Mouse (Mus musculus) liver, adult (tissue): ENCODE results near the gene Ahnak2.

Experiments
- GATA4 ChIP-seq: IDR thresholded peaks from 2 replicates; pipeline ENCODE4 v1.6.1; 2014; ENCODE audit warnings: mild to moderate bottlenecking, low read length; ENCODE audit not compliant: insufficient replicate concordance

The Ahnak2 gene

GRCm38 (mm10) chr12:112823221-112823620 is 20.8 kb upstream of the Ahnak2 start:
- no peak for TF ChIP-seq GATA4

- TF ChIP-seq GATA4 = no peak
Measured at GRCm38 (mm10) chr12:112822676-112823075, 20.2 kb upstream of the Ahnak2 start.

GRCm38 (mm10) chr12:112821974-112822373 is 19.5 kb upstream of the Ahnak2 start:
- TF ChIP-seq GATA4 = no peak

- no peak for TF ChIP-seq GATA4
Measured at GRCm38 (mm10) chr12:112821216-112821615, 18.8 kb upstream of the Ahnak2 start.

GRCm38 (mm10) chr12:112820401-112820999 is 18.0 kb upstream of the Ahnak2 start:
- TF ChIP-seq GATA4 = no peak

GRCm38 (mm10) chr12:112819057-112819662 is 16.7 kb upstream of the Ahnak2 start:
- no peak for TF ChIP-seq GATA4

- TF ChIP-seq GATA4 = no peak
Measured at GRCm38 (mm10) chr12:112816294-112816693, 13.8 kb upstream of the Ahnak2 start.

- TF ChIP-seq GATA4 = no peak
Measured at GRCm38 (mm10) chr12:112814682-112815470, 12.4 kb upstream of the Ahnak2 start.

- no peak for TF ChIP-seq GATA4
Measured at GRCm38 (mm10) chr12:112813370-112813769, 10.9 kb upstream of the Ahnak2 start.

- no peak for TF ChIP-seq GATA4
Measured at GRCm38 (mm10) chr12:112810092-112810885, 7.8 kb upstream of the Ahnak2 start.

GRCm38 (mm10) chr12:112809641-112810040 is 7.2 kb upstream of the Ahnak2 start:
- TF ChIP-seq GATA4 = no peak

- no peak for TF ChIP-seq GATA4
Measured at GRCm38 (mm10) chr12:112808587-112809364, 6.3 kb upstream of the Ahnak2 start, which contains the start of gene Clba1. Clba1 (plus strand) TSS chr12:112808937.

- TF ChIP-seq GATA4 = no peak
Measured at GRCm38 (mm10) chr12:112808212-112808586, 5.7 kb upstream of the Ahnak2 start.

GRCm38 (mm10) chr12:112807796-112808195 is 5.3 kb upstream of the Ahnak2 start:
- no peak for TF ChIP-seq GATA4

- TF ChIP-seq GATA4 = no peak
Measured at GRCm38 (mm10) chr12:112806044-112806443, 3.6 kb upstream of the Ahnak2 start.

- no peak for TF ChIP-seq GATA4
Measured at GRCm38 (mm10) chr12:112804046-112804445, 1.6 kb upstream of the Ahnak2 start.
